Mouse (Mus musculus): ENCODE results near the gene Fkbp15.

DNA sequence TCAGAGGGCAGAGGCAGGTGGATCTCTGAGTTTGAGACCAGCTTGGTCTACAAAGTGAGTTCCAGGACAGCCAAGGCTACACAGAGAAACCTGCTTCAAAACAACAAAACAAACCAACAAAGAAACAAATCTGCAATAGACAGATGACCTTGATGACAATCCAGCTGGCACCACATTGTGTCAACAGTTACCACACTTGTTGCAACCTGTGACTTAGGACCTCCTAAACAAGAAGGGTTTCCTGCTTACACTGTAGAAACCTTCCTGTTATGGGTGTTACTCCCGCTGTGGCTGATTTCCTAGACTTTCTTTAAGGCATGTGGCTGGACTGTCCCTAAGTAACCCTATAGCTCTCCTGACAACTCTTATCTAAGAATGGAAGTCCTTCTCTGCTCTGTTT is 35.5 kb upstream of the Fkbp15 start:
- no peak for TF ChIP-seq CTCF (IDR thresholded peaks at IDR 0.05; ENCODE audit: low read depth, low read length)
- TF ChIP-seq EP300 (IDR thresholded peaks at IDR 0.05; ENCODE audit: insufficient read depth, low read depth, low read length), result no peak
- no peak for TF ChIP-seq POLR2A (IDR thresholded peaks at IDR 0.05; ENCODE audit: insufficient read depth, low read length)
